Mouse (Mus musculus): ENCODE data around the gene Pgls. TPM values are rescaled to one million over a fixed set of nuclear protein-coding genes. Genes with fewer than 3 reads are reported as not detected.

The Pgls gene
- polyA plus RNA-seq, 1 experiment from 2014 or later, result 244 TPM

Small RNA genes lying within 50 kb of the gene (microRNA-seq; reads per million reads assigned to microRNA genes)
- gene Mir6769b, result not detected

Other genes with a start within 250 kb of the Pgls start
- gene Use1, start 225.3 kb upstream of the Pgls start, polyA plus RNA-seq (2015; fragmentation: Nextera tagmentation; extraction: Ambion mirVana), result 115 and 118 TPM in 2 replicates
- gene Ocel1, start 220.9 kb upstream of the Pgls start, polyA plus RNA-seq (2015; fragmentation: Nextera tagmentation; extraction: Ambion mirVana), result 4.2 and 5.4 TPM in 2 replicates
- 43.8 and 46.6 TPM in 2 replicates for gene Nr2f6, start 210.2 kb upstream of the Pgls start, polyA plus RNA-seq (2015; fragmentation: Nextera tagmentation; extraction: Ambion mirVana)
- gene Ushbp1, start 196.4 kb upstream of the Pgls start, polyA plus RNA-seq (2015; fragmentation: Nextera tagmentation; extraction: Ambion mirVana), result 7.4 and 7.8 TPM in 2 replicates
- 88.9 and 104 TPM in 2 replicates for gene Babam1, start 195.3 kb upstream of the Pgls start, polyA plus RNA-seq (2015; fragmentation: Nextera tagmentation; extraction: Ambion mirVana)
- gene Ankle1, start 186.2 kb upstream of the Pgls start, polyA plus RNA-seq (2015; fragmentation: Nextera tagmentation; extraction: Ambion mirVana), result 44.4 and 45.0 TPM in 2 replicates
- gene Abhd8, start 128.5 kb upstream of the Pgls start, polyA plus RNA-seq (2015; fragmentation: Nextera tagmentation; extraction: Ambion mirVana), result 61.4 and 69.5 TPM in 2 replicates
- 146 and 148 TPM in 2 replicates for gene Mrpl34, start 127.2 kb upstream of the Pgls start, polyA plus RNA-seq (2015; fragmentation: Nextera tagmentation; extraction: Ambion mirVana)
- gene Dda1, start 123.0 kb upstream of the Pgls start, polyA plus RNA-seq (2015; fragmentation: Nextera tagmentation; extraction: Ambion mirVana), result 109 and 113 TPM in 2 replicates
- gene Ano8, start 106.2 kb upstream of the Pgls start, polyA plus RNA-seq (2015; fragmentation: Nextera tagmentation; extraction: Ambion mirVana), result 2.2 and 3.0 TPM in 2 replicates
- 22.4 and 23.5 TPM in 2 replicates for gene Gtpbp3, start 104.1 kb upstream of the Pgls start, polyA plus RNA-seq (2015; fragmentation: Nextera tagmentation; extraction: Ambion mirVana)
- 47.3 and 52.2 TPM in 2 replicates for gene Plvap, start 80.4 kb upstream of the Pgls start, polyA plus RNA-seq (2015; fragmentation: Nextera tagmentation; extraction: Ambion mirVana)
- 0.77 and 1.1 TPM in 2 replicates for gene Ccdc194, start 66.5 kb upstream of the Pgls start, polyA plus RNA-seq (2015; fragmentation: Nextera tagmentation; extraction: Ambion mirVana)
- gene Bst2, start 54.7 kb upstream of the Pgls start, polyA plus RNA-seq (2015; fragmentation: Nextera tagmentation; extraction: Ambion mirVana), result 18.0 and 22.0 TPM in 2 replicates
- 77.1 and 82.4 TPM in 2 replicates for gene Mvb12a, start 49.3 kb upstream of the Pgls start, polyA plus RNA-seq (2015; fragmentation: Nextera tagmentation; extraction: Ambion mirVana)
- 0.55 and 1.1 TPM in 2 replicates for gene Tmem221, start 33.3 kb upstream of the Pgls start, polyA plus RNA-seq (2015; fragmentation: Nextera tagmentation; extraction: Ambion mirVana)
- not detected in 2 replicates for gene Nxnl1, start 25.6 kb upstream of the Pgls start, polyA plus RNA-seq (2015; fragmentation: Nextera tagmentation; extraction: Ambion mirVana)
- gene Slc27a1, start 23.3 kb upstream of the Pgls start, polyA plus RNA-seq (2015; fragmentation: Nextera tagmentation; extraction: Ambion mirVana), result 47.8 and 59.4 TPM in 2 replicates
- 4.8 and 7.7 TPM in 2 replicates for gene Fam129c, start 5.5 kb downstream of the Pgls start, polyA plus RNA-seq (2015; fragmentation: Nextera tagmentation; extraction: Ambion mirVana)
- 75.5 and 78.2 TPM in 2 replicates for gene Colgalt1, start 18.8 kb downstream of the Pgls start, polyA plus RNA-seq (2015; fragmentation: Nextera tagmentation; extraction: Ambion mirVana)
- 0.87 and 1.2 TPM in 2 replicates for gene Unc13a, start 79.6 kb downstream of the Pgls start, polyA plus RNA-seq (2015; fragmentation: Nextera tagmentation; extraction: Ambion mirVana)
- 3.7 and 3.9 TPM in 2 replicates for gene Jak3, start 84.1 kb downstream of the Pgls start, polyA plus RNA-seq (2015; fragmentation: Nextera tagmentation; extraction: Ambion mirVana)
- gene Insl3, start 97.0 kb downstream of the Pgls start, polyA plus RNA-seq (2015; fragmentation: Nextera tagmentation; extraction: Ambion mirVana), result 0.89 TPM in 1 of 2 replicates, not detected in the other
- gene B3gnt3, start 109.6 kb downstream of the Pgls start, polyA plus RNA-seq (2015; fragmentation: Nextera tagmentation; extraction: Ambion mirVana), result 0.63 and 0.89 TPM in 2 replicates
- 4.3 and 5.5 TPM in 2 replicates for gene Fcho1, start 133.5 kb downstream of the Pgls start, polyA plus RNA-seq (2015; fragmentation: Nextera tagmentation; extraction: Ambion mirVana)